ENCODE assay signal across 19 mouse cellular contexts in genomic region chr19:5813567-5813966, GRCm38 (mm10). TPM values are rescaled to one million over a fixed set of nuclear protein-coding genes. Genes with fewer than 3 reads are reported as not detected.
DNase-seq lines count a peak whose midpoint lies in the region; ATAC-seq lines count a peak whose summit lies in the region.
"Had no signal": no experiment of that assay in that cellular context is flagged by ENCODE, and none has a peak within 500 bp of the region (broad histone marks: within the 10 kb centered on the region; RNA-seq: fewer than 3 reads in every experiment).

No protein-coding gene starts in this region.

- H3K9me3 ChIP-seq in heart, embryonic 13.5 days, result no peaks in the 10 kb centered on the region
- no peaks in the 10 kb centered on the region for H3K9me3 ChIP-seq in midbrain, embryonic 10.5 days (replicated peaks)
- H3K9me3 ChIP-seq in midbrain, embryonic 14.5 days (ENCODE audit: control insufficient read depth, low read length), result no peaks in the 10 kb centered on the region
- H3K9me3 ChIP-seq in hindbrain, embryonic 15.5 days, result no peaks in the 10 kb centered on the region
- H3K9me3 ChIP-seq in neural tube, embryonic 15.5 days (replicated peaks), result no peaks in the 10 kb centered on the region
- H3K9me3 ChIP-seq: limb, embryonic 12.5 days; midbrain, embryonic 12.5 days had no signal

- peak overlapping the region; percentile 55 for H3K9ac ChIP-seq in heart, embryonic 13.5 days
- no peak overlapping the region for H3K9ac ChIP-seq in midbrain, embryonic 14.5 days (replicated peaks; ENCODE audit: low read length)
- H3K9ac ChIP-seq in hindbrain, embryonic 15.5 days, result no peak overlapping the region
- no peak overlapping the region for H3K9ac ChIP-seq in neural tube, embryonic 15.5 days (replicated peaks)
- H3K9ac ChIP-seq: limb, embryonic 12.5 days; liver, postnatal 0 days; midbrain, embryonic 12.5 days had no signal

- intact Hi-C loops in heart, postnatal 36 days (cut with DNase I), result no loop called here

- no peak overlapping the region for H3K4me2 ChIP-seq in heart, embryonic 13.5 days
- no peak overlapping the region for H3K4me2 ChIP-seq in midbrain, embryonic 14.5 days (ENCODE audit: low read length)
- H3K4me2 ChIP-seq in hindbrain, embryonic 15.5 days, result no peak overlapping the region
- no peak overlapping the region for H3K4me2 ChIP-seq in neural tube, embryonic 15.5 days
- H3K4me2 ChIP-seq: limb, embryonic 12.5 days; midbrain, embryonic 12.5 days had no signal

- 0 out of 2 replicates have a peak overlapping the region, but pooled peaks have one; percentile 95 for H3K27ac ChIP-seq in heart, embryonic 13.5 days (replicated peaks)
- 0 out of 2 replicates have a peak overlapping the region, but pooled peaks have one; percentile 28 for H3K27ac ChIP-seq in midbrain, embryonic 10.5 days (replicated peaks)
- H3K27ac ChIP-seq in midbrain, embryonic 14.5 days (replicated peaks; ENCODE audit: low read depth, low read length), result no peak overlapping the region
- H3K27ac ChIP-seq in hindbrain, embryonic 15.5 days (replicated peaks), result peak overlapping the region; percentile 91
- H3K27ac ChIP-seq in neural tube, embryonic 15.5 days (replicated peaks), result peak overlapping the region; percentile 96; the same call in 1 of the 2 replicates
- H3K27ac ChIP-seq: limb, embryonic 12.5 days had no signal

- H3K4me1 ChIP-seq in heart, embryonic 13.5 days, result peaks cover 74% of the 10 kb centered on the region
- H3K4me1 ChIP-seq in midbrain, embryonic 10.5 days, result peaks cover 73% of the 10 kb centered on the region
- peaks cover 40% of the 10 kb centered on the region for H3K4me1 ChIP-seq in midbrain, embryonic 14.5 days (ENCODE audit: control insufficient read depth, insufficient read depth, low read length)
- peaks cover 57% of the 10 kb centered on the region for H3K4me1 ChIP-seq in hindbrain, embryonic 15.5 days (replicated peaks)
- H3K4me1 ChIP-seq in neural tube, embryonic 15.5 days, result peaks cover 52% of the 10 kb centered on the region

- WGBS in heart, embryonic 13.5 days, result 83% methylated on average over 3 of the region's 3 CpGs
- 89% methylated on average over 3 of the region's 3 CpGs for WGBS in midbrain, embryonic 10.5 days
- 93% methylated on average over 3 of the region's 3 CpGs for WGBS in midbrain, embryonic 14.5 days
- WGBS in hindbrain, embryonic 15.5 days, result 92% methylated on average over 3 of the region's 3 CpGs
- WGBS in neural tube, embryonic 15.5 days, result 95% methylated on average over 3 of the region's 3 CpGs

- no peaks in the 10 kb centered on the region for H3K36me3 ChIP-seq in heart, embryonic 13.5 days
- no peaks in the 10 kb centered on the region for H3K36me3 ChIP-seq in midbrain, embryonic 10.5 days
- no peaks in the 10 kb centered on the region for H3K36me3 ChIP-seq in midbrain, embryonic 14.5 days (ENCODE audit: control insufficient read depth, insufficient read depth, low read length)
- no peaks in the 10 kb centered on the region for H3K36me3 ChIP-seq in hindbrain, embryonic 15.5 days
- no peaks in the 10 kb centered on the region for H3K36me3 ChIP-seq in neural tube, embryonic 15.5 days
- H3K36me3 ChIP-seq: limb, embryonic 12.5 days; midbrain, embryonic 12.5 days had no signal

- no peak for DNase-seq in heart, postnatal 36 days
- no peak for DNase-seq in midbrain, embryonic 10.5 days (ENCODE audit: low spot score)
- no peak for DNase-seq in midbrain, embryonic 14.5 days
- DNase-seq in ovary, adult 18-20 months (ENCODE audit: low spot score), result no peak
- DNase-seq: adrenal gland, adult 2 months; cerebellum, adult 18-20 months; gastrocnemius, postnatal 10 days; kidney, postnatal 36 days; liver, postnatal 0 days; lung, postnatal 36 days; spleen, adult 18-20 months had no signal

- ATAC-seq in heart, embryonic 13.5 days (ENCODE audit: extremely low read depth, insufficient number of reproducible peaks, low FRiP score, low TSS enrichment), result no peak
- no peak for ATAC-seq in midbrain, embryonic 14.5 days (ENCODE audit: low FRiP score, low TSS enrichment)
- ATAC-seq in hindbrain, embryonic 15.5 days (ENCODE audit: low FRiP score, low read depth), result no peak
- ATAC-seq in neural tube, embryonic 15.5 days (ENCODE audit: low FRiP score), result no peak
- ATAC-seq: CD4-positive, CD25-positive, alpha-beta regulatory T cell, adult 4 months; forebrain, embryonic 14.5 days; intestine, postnatal 0 days; liver, postnatal 0 days had no signal

- H3K4me3 ChIP-seq in heart, embryonic 13.5 days, result no peak overlapping the region
- H3K4me3 ChIP-seq in midbrain, embryonic 10.5 days, result no peak overlapping the region
- H3K4me3 ChIP-seq in midbrain, embryonic 14.5 days (replicated peaks; ENCODE audit: low read depth, low read length), result no peak overlapping the region
- H3K4me3 ChIP-seq in hindbrain, embryonic 15.5 days, result no peak overlapping the region
- no peak overlapping the region for H3K4me3 ChIP-seq in neural tube, embryonic 15.5 days (replicated peaks)
- H3K4me3 ChIP-seq: limb, embryonic 12.5 days; midbrain, embryonic 12.5 days had no signal

- H3K27me3 ChIP-seq in heart, embryonic 13.5 days (replicated peaks), result no peaks in the 10 kb centered on the region
- no peaks in the 10 kb centered on the region for H3K27me3 ChIP-seq in midbrain, embryonic 10.5 days (ENCODE audit: low read depth, poor library complexity, severe bottlenecking)
- H3K27me3 ChIP-seq in midbrain, embryonic 14.5 days (ENCODE audit: control insufficient read depth, insufficient read depth, low read length), result no peaks in the 10 kb centered on the region
- no peaks in the 10 kb centered on the region for H3K27me3 ChIP-seq in hindbrain, embryonic 15.5 days
- no peaks in the 10 kb centered on the region for H3K27me3 ChIP-seq in neural tube, embryonic 15.5 days (replicated peaks)
- H3K27me3 ChIP-seq: limb, embryonic 12.5 days; midbrain, embryonic 12.5 days had no signal

RNA-seq across cellular contexts. Expression of gene Scyl1, which starts 42.3 kb away (rescaled TPM):
- polyA plus RNA-seq in heart, embryonic 13.5 days (2015; fragmentation: Nextera tagmentation; extraction: Ambion mirVana), result 55.8 and 59.6 TPM in 2 replicates
- 10 to 100 TPM; 69.0 to 72.9 TPM for total RNA-seq in heart, postnatal 36 days (2021)
- 68.3 and 71.3 TPM in 2 replicates for polyA plus RNA-seq in midbrain, embryonic 10.5 days (2016; fragmentation: Nextera tagmentation; extraction: Ambion mirVana)
- 73.5 and 78.2 TPM in 2 replicates for polyA plus RNA-seq in midbrain, embryonic 14.5 days (2014; fragmentation: Nextera tagmentation; extraction: Ambion mirVana)
- polyA plus RNA-seq in hindbrain, embryonic 15.5 days (2015; fragmentation: Nextera tagmentation; extraction: Ambion mirVana), result 79.7 and 92.6 TPM in 2 replicates
- 81.6 and 83.1 TPM in 2 replicates for polyA plus RNA-seq in neural tube, embryonic 15.5 days (2015; fragmentation: Nextera tagmentation; extraction: Ambion mirVana)
